Mouse (Mus musculus) heart, postnatal 0 days (tissue): Measurements from ENCODE around the gene Znrf1. TPM values are rescaled to one million over a fixed set of nuclear protein-coding genes. Genes with fewer than 3 reads are reported as not detected.
"Not testable (repeated sequence)": the region's sequence is repeated elsewhere in the genome, so short reads cannot be mapped to it uniquely, and the experiment has no call there.

ENCODE experiments used
- ATAC-seq: fragments of 200-750 bp; cut with Nextera tagmentation; 2 replicates; pipeline ENCODE4 v1.8.0; 2017; ENCODE audit warnings: low read depth, moderate number of reproducible peaks, moderate library complexity; ENCODE audit not compliant: insufficient read depth
- DNase-seq: peaks from one replicate; pipeline ENCODE4 v3.0.0-alpha.2; 2016; ENCODE audit warnings: low spot score
- H3K27ac ChIP-seq: fragments of 300-500 bp; sonication (generic); 2 replicates; pipeline ENCODE4 v1.5.1; 2014; ENCODE audit warnings: low read depth, mild to moderate bottlenecking
- H3K27me3 ChIP-seq: fragments of 300-500 bp; sonication (generic); 2 replicates; pipeline ENCODE4 v1.6.1; 2014; ENCODE audit warnings: low read length, mixed read lengths; ENCODE audit not compliant: control insufficient read depth, insufficient read depth
- H3K36me3 ChIP-seq: fragments of 300-500 bp; sonication (generic); replicated peaks from 2 replicates; pipeline ENCODE4 v1.6.1; 2014; ENCODE audit warnings: low read length, mixed read lengths; ENCODE audit not compliant: control insufficient read depth, insufficient read depth
- H3K4me1 ChIP-seq: fragments of 300-500 bp; sonication (generic); 2 replicates; pipeline ENCODE4 v1.6.1; 2014; ENCODE audit warnings: antibody characterized with exemption; ENCODE audit not compliant: control insufficient read depth, insufficient read depth
- H3K4me2 ChIP-seq: fragments of 300-500 bp; sonication (generic); 2 replicates; pipeline ENCODE4 v1.6.1; 2014; ENCODE audit warnings: low read depth, mild to moderate bottlenecking, low read length, moderate library complexity
- H3K4me3 ChIP-seq: fragments of 300-500 bp; sonication (generic); 2 replicates; pipeline ENCODE4 v1.5.1; 2014; ENCODE audit warnings: low read depth, low read length
- H3K9ac ChIP-seq: fragments of 300-500 bp; sonication (generic); replicated peaks from 2 replicates; pipeline ENCODE4 v1.6.1; 2014; ENCODE audit warnings: low read depth, low read length, mixed read lengths
- H3K9me3 ChIP-seq: fragments of 300-500 bp; sonication (generic); replicated peaks from 2 replicates; pipeline ENCODE4 v1.6.1; 2016; ENCODE audit warnings: low read length; ENCODE audit not compliant: control insufficient read depth
- CTCF ChIP-seq: IDR thresholded peaks from 2 replicates; pipeline ENCODE4 v1.5.1; 2016; ENCODE audit warnings: antibody characterized with exemption, control low read depth, low read depth
- EP300 ChIP-seq: IDR thresholded peaks from 2 replicates; pipeline ENCODE4 v1.6.1; 2016; ENCODE audit warnings: antibody characterized with exemption, low read depth
- WGBS: fragments of 180-500 bp; shearing (Covaris S2); extraction: QIAGEN DNeasy Blood & Tissue Kit; methylation state at CpG from one replicate; pipeline ENCODE4 v1.1.7; 2014; 5-methylcytosine and 5-hydroxymethylcytosine counted together
- polyA plus RNA-seq: library from polyadenylated mRNA; unstranded; fragments of >200 nt; fragmentation: Nextera tagmentation; extraction: Ambion mirVana; gene quantifications from 2 replicates; pipeline ENCODE4 v1.2.1, GENCODE M21; 2015
- total RNA-seq: library from RNA; depleted of rRNA; stranded (reverse); fragments of >200 nt; gene quantifications from 2 replicates; pipeline ENCODE4 v1.2.3, GENCODE M21; 2014; ENCODE audit warnings: low replicate concordance

Znrf1 gene
- total and polyA plus RNA-seq, 2 experiments from 2014 or later, result 13.9 to 52.1 TPM

DNA sequence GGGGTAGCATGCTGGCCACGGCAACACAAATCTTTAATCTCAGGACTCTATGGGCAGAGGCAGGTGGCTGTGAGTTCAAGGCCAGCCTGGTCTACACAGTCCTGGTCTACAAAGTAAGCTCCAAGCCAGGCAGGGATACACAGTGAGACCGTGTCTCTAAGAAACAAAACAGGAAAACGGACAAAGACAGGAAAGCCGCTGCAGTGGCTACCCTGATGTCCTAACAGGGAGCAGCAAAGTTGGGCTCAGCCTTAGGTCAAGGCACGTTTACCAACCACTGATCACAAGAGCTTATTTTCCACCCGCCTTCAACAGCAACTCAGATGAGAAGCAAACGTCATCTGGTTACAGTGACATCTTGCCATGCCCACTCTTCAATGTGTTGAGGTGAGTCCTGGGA is 39.6 kb upstream of the Znrf1 start:
- no peak for TF ChIP-seq CTCF
- no peak for TF ChIP-seq EP300
- peaks cover 34% of the 10 kb centered on the region for H3K36me3 ChIP-seq
- H3K27ac ChIP-seq, result peak overlapping the region; percentile 63
- H3K9ac ChIP-seq, result no peak overlapping the region
- ATAC-seq (peak; percentile 66; the same call in 1 of the 2 replicates), DNase-seq (no peak)
- H3K27me3 ChIP-seq, result no peaks in the 10 kb centered on the region
- H3K4me2 ChIP-seq, result no peak overlapping the region
- 75% methylated on average over 7 of the region's 7 CpGs for WGBS
- no peak overlapping the region for H3K4me3 ChIP-seq
- no peaks in the 10 kb centered on the region for H3K9me3 ChIP-seq
- no peaks in the 10 kb centered on the region for H3K4me1 ChIP-seq

DNA sequence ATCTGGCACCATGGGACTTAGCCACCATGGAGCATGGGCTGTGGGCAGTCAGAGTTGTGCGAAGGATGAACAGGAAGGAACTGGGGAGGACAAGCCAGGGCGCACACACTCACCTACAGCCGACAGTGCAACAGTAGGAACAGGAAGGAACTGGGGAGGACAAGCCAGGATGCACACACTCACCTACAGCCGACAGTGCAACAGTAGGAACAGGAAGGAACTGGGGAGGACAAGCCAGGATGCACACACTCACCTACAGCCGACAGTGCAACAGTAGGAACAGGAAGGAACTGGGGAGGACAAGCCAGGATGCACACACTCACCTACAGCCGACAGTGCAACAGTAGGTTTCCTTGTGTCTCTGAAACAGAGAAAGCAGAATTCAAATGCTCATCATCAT is 37.6 kb upstream of the Znrf1 start:
- H3K4me3 ChIP-seq, H3K27me3 ChIP-seq, H3K4me2 ChIP-seq, H3K27ac ChIP-seq, H3K9me3 ChIP-seq, H3K9ac ChIP-seq, DNase-seq, ATAC-seq: not testable (repeated sequence)
- peaks cover 11% of the 10 kb centered on the region for H3K4me1 ChIP-seq
- WGBS, result 85% methylated on average over 4 of the region's 6 CpGs
- H3K36me3 ChIP-seq, result peaks cover 34% of the 10 kb centered on the region

DNA sequence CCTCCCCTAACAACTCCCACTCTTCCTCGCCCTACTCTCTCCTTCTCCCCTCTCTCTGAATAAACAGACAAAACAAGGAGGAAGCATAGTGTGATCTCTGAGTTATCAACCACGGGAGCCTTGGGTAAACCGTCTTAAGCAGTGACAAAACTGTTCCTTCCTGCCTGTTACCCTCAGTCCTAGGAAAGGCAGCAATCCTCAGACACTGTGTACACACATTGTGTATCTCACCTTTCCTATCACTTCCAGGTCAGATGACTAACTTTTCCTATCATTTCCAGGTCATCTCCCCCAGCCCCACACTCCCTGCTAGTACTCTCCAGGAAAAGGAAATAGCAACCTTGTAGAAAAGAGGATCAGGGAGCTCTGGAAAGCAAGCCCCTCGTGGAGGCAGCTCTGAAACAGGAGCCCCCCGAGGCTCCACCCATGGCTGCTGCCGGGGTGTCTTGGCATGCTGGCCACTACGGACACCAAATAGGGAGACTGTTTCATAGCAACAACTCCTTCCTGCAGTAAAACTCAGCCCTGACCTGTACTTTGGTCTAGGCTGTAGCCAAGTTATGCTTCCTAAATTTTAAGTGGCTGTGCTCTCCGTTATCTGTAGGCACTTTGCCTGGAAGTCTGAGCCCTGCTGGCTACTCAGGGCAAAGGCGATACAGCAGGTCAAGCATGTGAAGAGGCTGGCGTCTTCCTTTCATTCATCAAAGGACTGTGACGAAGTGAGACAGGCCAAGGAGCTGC is 34.0 kb upstream of the Znrf1 start:
- TF ChIP-seq EP300, result no peak
- no peak for TF ChIP-seq CTCF
- Histone ChIP-seq H3K36me3 (peaks cover 30% of the 10 kb centered on the region), H3K4me1 (peaks cover 11% of the 10 kb centered on the region), H3K4me2 (peak overlapping the region; percentile 20; the same call in 1 of the 2 replicates), H3K9me3 (no peaks in the 10 kb centered on the region), H3K27ac (no peak overlapping the region), H3K4me3 (no peak overlapping the region), H3K9ac (no peak overlapping the region), H3K27me3 (no peaks in the 10 kb centered on the region)
- peak; percentile 23 for DNase-seq
- peak; percentile 58 for ATAC-seq
- 29% methylated on average over 11 of the region's 11 CpGs for WGBS

DNA sequence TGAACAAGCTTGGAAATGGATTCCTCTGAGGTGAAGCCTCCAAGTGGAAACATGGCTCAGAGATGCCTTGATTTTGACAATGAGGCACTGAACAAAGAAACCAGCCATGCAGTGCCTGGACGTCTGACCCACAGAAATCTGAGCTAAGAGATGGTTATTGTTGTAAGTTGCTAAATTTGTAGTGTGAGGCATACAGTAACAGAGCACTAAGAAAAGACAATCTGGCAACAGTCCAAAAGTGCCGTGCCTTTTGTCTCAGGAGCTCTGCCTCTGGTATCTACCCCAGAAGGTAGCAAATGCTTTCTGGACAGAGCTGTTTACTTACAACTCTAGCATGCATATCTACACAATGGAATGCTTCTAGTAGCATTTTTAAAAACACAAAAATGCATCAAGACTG is 27.3 kb upstream of the Znrf1 start:
- no peaks in the 10 kb centered on the region for H3K27me3 ChIP-seq
- DNase-seq (peak; percentile 54), ATAC-seq (peak; percentile 53)
- H3K4me1 ChIP-seq, result peaks cover 19% of the 10 kb centered on the region
- H3K9ac ChIP-seq, result no peak overlapping the region
- H3K4me2 ChIP-seq, result no peak overlapping the region
- H3K9me3 ChIP-seq, result no peaks in the 10 kb centered on the region
- WGBS, result 9% methylated on average over 2 of the region's 2 CpGs
- H3K27ac ChIP-seq, result peak overlapping the region; percentile 79
- H3K4me3 ChIP-seq, result no peak overlapping the region
- peaks cover 7% of the 10 kb centered on the region for H3K36me3 ChIP-seq
- TF ChIP-seq CTCF (no peak), EP300 (no peak)

DNA sequence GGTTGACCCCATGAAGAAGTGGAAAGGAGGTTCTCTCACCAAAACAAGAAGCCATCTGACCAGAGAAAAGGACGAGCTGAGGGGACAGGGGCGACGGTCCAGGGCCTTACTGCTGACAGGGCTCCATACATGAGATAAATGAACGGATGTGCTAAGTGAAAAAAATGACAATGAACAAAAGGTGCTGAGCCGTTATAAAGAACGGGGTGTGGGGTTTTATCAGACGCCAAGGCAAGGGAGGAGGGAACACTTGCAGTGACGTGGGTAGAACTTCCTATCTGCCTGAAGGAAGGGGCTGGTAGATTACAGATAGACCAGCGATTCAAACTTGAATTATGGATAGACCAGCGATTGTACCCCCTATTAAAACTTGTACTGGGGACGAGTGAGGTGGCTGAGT is 26.6 kb upstream of the Znrf1 start:
- 43% methylated on average over 11 of the region's 11 CpGs for WGBS
- ATAC-seq (peak; percentile 16; the same call in 1 of the 2 replicates), DNase-seq (peak; percentile 46)
- Histone ChIP-seq H3K4me3 (no peak overlapping the region), H3K27me3 (no peaks in the 10 kb centered on the region), H3K36me3 (peaks cover 1% of the 10 kb centered on the region; the same call in 1 of the 2 replicates), H3K4me1 (peaks cover 19% of the 10 kb centered on the region), H3K9me3 (no peaks in the 10 kb centered on the region), H3K27ac (peak overlapping the region; percentile 79), H3K4me2 (no peak overlapping the region), H3K9ac (no peak overlapping the region)
- TF ChIP-seq CTCF (no peak), EP300 (no peak)

DNA sequence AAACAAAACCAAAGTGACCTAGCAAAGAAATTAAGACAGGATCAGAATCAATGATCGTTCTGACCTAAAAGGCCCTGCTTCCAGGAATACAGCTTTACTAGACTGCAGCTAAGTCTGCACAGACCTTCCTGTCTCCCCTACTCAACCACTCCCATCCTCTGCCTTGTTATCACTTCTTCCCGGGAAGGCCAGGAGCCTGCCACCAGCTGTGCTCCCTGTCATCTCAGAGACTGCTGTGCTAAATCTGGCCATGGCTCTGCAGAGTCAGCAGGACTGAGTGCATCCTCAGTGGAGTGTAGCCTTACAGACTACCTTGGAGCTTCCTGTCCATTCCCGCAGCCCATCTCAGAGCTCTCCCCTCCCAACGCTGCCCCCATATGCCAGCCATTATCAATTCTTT is 25.5 kb upstream of the Znrf1 start:
- no peak overlapping the region for H3K4me2 ChIP-seq
- no peaks in the 10 kb centered on the region for H3K9me3 ChIP-seq
- peaks cover 19% of the 10 kb centered on the region for H3K4me1 ChIP-seq
- H3K9ac ChIP-seq, result no peak overlapping the region
- H3K27me3 ChIP-seq, result no peaks in the 10 kb centered on the region
- TF ChIP-seq EP300 (no peak), CTCF (no peak)
- no peak overlapping the region for H3K4me3 ChIP-seq
- H3K36me3 ChIP-seq, result no peaks in the 10 kb centered on the region
- peak overlapping the region; percentile 79 for H3K27ac ChIP-seq
- ATAC-seq (peak; percentile 82), DNase-seq (peak; percentile 86)
- WGBS, result 12% methylated on average over 4 of the region's 4 CpGs
